Mouse (Mus musculus) midbrain, embryonic 10.5 days (tissue): ENCODE data around the gene Krt222. TPM values are rescaled to one million over a fixed set of nuclear protein-coding genes. Genes with fewer than 3 reads are reported as not detected.

Source experiments
- DNase-seq: peaks from one replicate; pipeline ENCODE4 v3.0.0-alpha.2; 2017; ENCODE audit warnings: low spot score
- H3K27ac ChIP-seq: fragments of 300-500 bp; sonication (generic); replicated peaks from 2 replicates; pipeline ENCODE4 v1.5.1; 2016; ENCODE audit warnings: mild to moderate bottlenecking
- H3K27me3 ChIP-seq: fragments of 300-500 bp; sonication (generic); 2 replicates; pipeline ENCODE4 v1.6.1; 2016; ENCODE audit warnings: low read depth, mild to moderate bottlenecking; ENCODE audit not compliant: poor library complexity, severe bottlenecking
- H3K36me3 ChIP-seq: fragments of 300-500 bp; sonication (generic); 2 replicates; pipeline ENCODE4 v1.6.1; 2016; ENCODE audit warnings: mild to moderate bottlenecking, moderate library complexity
- H3K4me1 ChIP-seq: fragments of 300-500 bp; sonication (generic); 2 replicates; pipeline ENCODE4 v1.6.1; 2016
- H3K4me3 ChIP-seq: fragments of 300-500 bp; sonication (generic); 2 replicates; pipeline ENCODE4 v1.5.1; 2016; ENCODE audit warnings: mild to moderate bottlenecking, moderate library complexity
- H3K9me3 ChIP-seq: fragments of 300-500 bp; sonication (generic); replicated peaks from 2 replicates; pipeline ENCODE4 v1.6.1; 2016; ENCODE audit warnings: mild to moderate bottlenecking
- WGBS: fragments of 180-500 bp; shearing (Covaris S2); methylation state at CpG from one replicate; pipeline ENCODE4 v1.1.7; 2016; 5-methylcytosine and 5-hydroxymethylcytosine counted together
- polyA plus RNA-seq: library from polyadenylated mRNA; unstranded; fragments of >200 nt; fragmentation: Nextera tagmentation; extraction: Ambion mirVana; gene quantifications from 2 replicates; pipeline ENCODE4 v1.2.1, GENCODE M21; 2016

Gene Krt222
- polyA plus RNA-seq, 1 experiment from 2014 or later: 0.12 TPM

GRCm38 (mm10) chr11:99189154-99189582 is 54.7 kb downstream of the Krt222 start:
- 24% methylated on average over 14 of the region's 14 CpGs for WGBS
- Histone ChIP-seq H3K27me3 (0 out of 2 replicates have a peak, but pooled peaks cover 6% of the 10 kb centered on the region), H3K4me1 (no peaks in the 10 kb centered on the region), H3K4me3 (no peak overlapping the region), H3K27ac (no peak overlapping the region), H3K36me3 (no peaks in the 10 kb centered on the region), H3K9me3 (no peaks in the 10 kb centered on the region)
- DNase-seq: peak; percentile 45

GRCm38 (mm10) chr11:99187348-99187747 is 56.5 kb downstream of the Krt222 start:
- H3K27me3 ChIP-seq: 0 out of 2 replicates have a peak, but pooled peaks cover 6% of the 10 kb centered on the region
- H3K4me1 ChIP-seq: peaks cover 2% of the 10 kb centered on the region; the same call in 1 of the 2 replicates
- no peak overlapping the region for H3K27ac ChIP-seq
- WGBS: 95% methylated on average over 4 of the region's 4 CpGs
- DNase-seq: no peak
- H3K4me3 ChIP-seq: no peak overlapping the region
- H3K9me3 ChIP-seq: no peaks in the 10 kb centered on the region
- H3K36me3 ChIP-seq: no peaks in the 10 kb centered on the region

- DNase-seq: no peak
- no peaks in the 10 kb centered on the region for H3K9me3 ChIP-seq
- H3K36me3 ChIP-seq: no peaks in the 10 kb centered on the region
- WGBS: 70% methylated on average over 2 of the region's 2 CpGs
- H3K27ac ChIP-seq: no peak overlapping the region
- H3K4me3 ChIP-seq: no peak overlapping the region
- H3K4me1 ChIP-seq: peaks cover 3% of the 10 kb centered on the region; the same call in 1 of the 2 replicates
- H3K27me3 ChIP-seq: 0 out of 2 replicates have a peak, but pooled peaks cover 6% of the 10 kb centered on the region
These were observed 57.0 kb downstream of the Krt222 start for GRCm38 (mm10) chr11:99186836-99187235.

Other genes with a start within 250 kb of the Krt222 start
- 357 and 364 TPM in 2 replicates for gene Top2a, start 219.9 kb downstream of the Krt222 start, polyA plus RNA-seq
- gene Igfbp4, start 202.8 kb downstream of the Krt222 start, polyA plus RNA-seq: 290 and 322 TPM in 2 replicates
- 0.55 and 0.84 TPM in 2 replicates for gene Tns4, start 154.8 kb downstream of the Krt222 start, polyA plus RNA-seq
- gene Ccr7, start 89.0 kb downstream of the Krt222 start, polyA plus RNA-seq: 0.14 TPM in 1 of 2 replicates, not detected in the other
- gene Smarce1, start 13.1 kb downstream of the Krt222 start, polyA plus RNA-seq: 296 and 338 TPM in 2 replicates
- gene Krt24, start 41.2 kb upstream of the Krt222 start, polyA plus RNA-seq: not detected in 2 replicates
- not detected in 2 replicates for gene Krt25, start 78.9 kb upstream of the Krt222 start, polyA plus RNA-seq
- 0.21 and 0.60 TPM in 2 replicates for gene Krt26, start 93.9 kb upstream of the Krt222 start, polyA plus RNA-seq
- not detected in 2 replicates for gene Krt27, start 107.0 kb upstream of the Krt222 start, polyA plus RNA-seq
- gene Krt28, start 130.8 kb upstream of the Krt222 start, polyA plus RNA-seq: 0.21 and 0.32 TPM in 2 replicates
- 24.0 and 27.6 TPM in 2 replicates for gene Krt10, start 145.3 kb upstream of the Krt222 start, polyA plus RNA-seq
- not detected in 2 replicates for gene Krt12, start 178.2 kb upstream of the Krt222 start, polyA plus RNA-seq
- gene Krt20, start 194.1 kb upstream of the Krt222 start, polyA plus RNA-seq: 0.65 and 0.68 TPM in 2 replicates
- not detected in 2 replicates for gene Krt23, start 249.1 kb upstream of the Krt222 start, polyA plus RNA-seq